9 mouse cellular contexts compared by ENCODE assay signal in genomic region chr19:57404502-57404848, GRCm38 (mm10). TPM values are rescaled to one million over a fixed set of nuclear protein-coding genes. Genes with fewer than 3 reads are reported as not detected.
DNase-seq lines count a peak whose midpoint lies in the region; ATAC-seq lines count a peak whose summit lies in the region.
"Had no signal": no experiment of that assay in that cellular context is flagged by ENCODE, and none has a peak within 500 bp of the region (broad histone marks: within the 10 kb centered on the region; RNA-seq: fewer than 3 reads in every experiment).

No protein-coding gene starts in this region.

- ATAC-seq in kidney, embryonic 16.5 days (ENCODE audit: low FRiP score, low TSS enrichment), result no peak; the same call in 1 of the 2 replicates
- no peak for ATAC-seq in forebrain, embryonic 15.5 days (replicated peaks)
- ATAC-seq in liver, embryonic 16.5 days (ENCODE audit: low read depth), result no peak
- ATAC-seq: Patski had no signal

- H3K27ac ChIP-seq in kidney, embryonic 16.5 days (ENCODE audit: low read length), result no peak overlapping the region
- no peak overlapping the region for H3K27ac ChIP-seq in brown adipose tissue, adult 24 weeks (replicated peaks; ENCODE audit: low read depth, low read length)
- no peak overlapping the region for H3K27ac ChIP-seq in forebrain, embryonic 15.5 days (replicated peaks)
- no peak overlapping the region for H3K27ac ChIP-seq in liver, embryonic 16.5 days (ENCODE audit: low read length)

- DNase-seq in kidney, postnatal 4 days, result no peak
- DNase-seq in Muller cell, postnatal 12 days (ENCODE audit: inconsistent ontology term), result no peak
- no peak for DNase-seq in gastrocnemius, postnatal 25 days
- DNase-seq in testis, postnatal 10 days (ENCODE audit: low spot score), result no peak

- H3K36me3 ChIP-seq in kidney, embryonic 16.5 days (ENCODE audit: insufficient read depth, low read length), result no peaks in the 10 kb centered on the region
- no peaks in the 10 kb centered on the region for H3K36me3 ChIP-seq in forebrain, embryonic 15.5 days
- H3K36me3 ChIP-seq in liver, embryonic 16.5 days (ENCODE audit: control insufficient read depth, insufficient read depth), result no peaks in the 10 kb centered on the region

- H3K9me3 ChIP-seq in kidney, embryonic 16.5 days (ENCODE audit: low read length), result no peaks in the 10 kb centered on the region
- H3K9me3 ChIP-seq in forebrain, embryonic 15.5 days, result no peaks in the 10 kb centered on the region
- no peaks in the 10 kb centered on the region for H3K9me3 ChIP-seq in liver, embryonic 16.5 days (replicated peaks; ENCODE audit: control insufficient read depth, low read length)

- peak overlapping the region; percentile 37 for H3K4me2 ChIP-seq in kidney, embryonic 16.5 days (replicated peaks; ENCODE audit: low read depth, low read length)
- peak overlapping the region; percentile 29 for H3K4me2 ChIP-seq in forebrain, embryonic 15.5 days (replicated peaks)
- H3K4me2 ChIP-seq in liver, embryonic 16.5 days (ENCODE audit: low read depth, low read length), result peak overlapping the region; percentile 36; the same call in 1 of the 2 replicates

- 20% methylated on average over 9 of the region's 9 CpGs for WGBS in kidney, embryonic 16.5 days
- WGBS in forebrain, embryonic 15.5 days, result 13% methylated on average over 9 of the region's 9 CpGs
- 16% methylated on average over 9 of the region's 9 CpGs for WGBS in liver, embryonic 16.5 days (ENCODE audit: insufficient replicate concordance)

- no peak overlapping the region for H3K9ac ChIP-seq in kidney, embryonic 16.5 days (replicated peaks; ENCODE audit: low read length)
- no peak overlapping the region for H3K9ac ChIP-seq in forebrain, embryonic 15.5 days (replicated peaks)
- H3K9ac ChIP-seq in liver, embryonic 16.5 days (ENCODE audit: low read depth, low read length), result no peak overlapping the region

- no peaks in the 10 kb centered on the region for H3K27me3 ChIP-seq in kidney, embryonic 16.5 days (ENCODE audit: insufficient read depth, low read length)
- H3K27me3 ChIP-seq in forebrain, embryonic 15.5 days, result no peaks in the 10 kb centered on the region
- no peaks in the 10 kb centered on the region for H3K27me3 ChIP-seq in liver, embryonic 16.5 days (ENCODE audit: control insufficient read depth, insufficient read depth, low read depth, low read length)
- H3K27me3 ChIP-seq: Patski had no signal

- peaks cover 11% of the 10 kb centered on the region; the same call in 1 of the 2 replicates for H3K4me1 ChIP-seq in kidney, embryonic 16.5 days (ENCODE audit: insufficient read depth, low read length)
- H3K4me1 ChIP-seq in brown adipose tissue, adult 24 weeks (ENCODE audit: control insufficient read depth, insufficient read depth, insufficient read length, low read length), result no peaks in the 10 kb centered on the region
- H3K4me1 ChIP-seq in forebrain, embryonic 15.5 days, result peaks cover 6% of the 10 kb centered on the region
- no peaks in the 10 kb centered on the region for H3K4me1 ChIP-seq in liver, embryonic 16.5 days (ENCODE audit: control insufficient read depth, low read depth, low read length)

- H3K4me3 ChIP-seq in kidney, embryonic 16.5 days (ENCODE audit: low read length), result no peak overlapping the region
- H3K4me3 ChIP-seq in brown adipose tissue, adult 24 weeks (ENCODE audit: insufficient read depth, low read depth, low read length), result peak overlapping the region; percentile 16; the same call in 1 of the 2 replicates
- no peak overlapping the region for H3K4me3 ChIP-seq in forebrain, embryonic 15.5 days
- 0 out of 2 replicates have a peak overlapping the region, but pooled peaks have one; percentile 13 for H3K4me3 ChIP-seq in liver, embryonic 16.5 days (ENCODE audit: low read depth, low read length)

RNA-seq across cellular contexts. Expression of gene Fam160b1, which starts 44.0 kb away (rescaled TPM):
- polyA plus RNA-seq in kidney, embryonic 16.5 days (2015; fragmentation: Nextera tagmentation; extraction: Ambion mirVana), result 13.1 and 14.3 TPM in 2 replicates
- 9.0 and 9.3 TPM in 2 replicates for polyA plus RNA-seq in brown adipose tissue, adult 24 weeks (2012; ENCODE audit: insufficient read depth, insufficient read length, missing spikeins)
- polyA plus RNA-seq in forebrain, embryonic 15.5 days (2015; fragmentation: Nextera tagmentation; extraction: Ambion mirVana), result 13.8 and 15.7 TPM in 2 replicates
- polyA plus RNA-seq in liver, embryonic 16.5 days (2015; fragmentation: Nextera tagmentation; extraction: Ambion mirVana), result 5.6 and 7.2 TPM in 2 replicates
- 1 to 10 TPM; 8.2 to 9.0 TPM for total RNA-seq in gastrocnemius, postnatal 25 days (2021)

RNA-seq across cellular contexts. Expression of gene Trub1, which starts 48.2 kb away (rescaled TPM):
- 25.8 and 26.6 TPM in 2 replicates for polyA plus RNA-seq in kidney, embryonic 16.5 days (2015; fragmentation: Nextera tagmentation; extraction: Ambion mirVana)
- polyA plus RNA-seq in brown adipose tissue, adult 24 weeks (2012; ENCODE audit: insufficient read depth, insufficient read length, missing spikeins), result 10.3 and 13.0 TPM in 2 replicates
- polyA plus RNA-seq in forebrain, embryonic 15.5 days (2015; fragmentation: Nextera tagmentation; extraction: Ambion mirVana), result 16.3 and 17.5 TPM in 2 replicates
- polyA plus RNA-seq in liver, embryonic 16.5 days (2015; fragmentation: Nextera tagmentation; extraction: Ambion mirVana), result 7.3 and 8.7 TPM in 2 replicates
- total RNA-seq in gastrocnemius, postnatal 25 days (2021), result 1 to 10 TPM; 5.8 to 6.9 TPM

Comparison
In these comparisons a context has a peak if more than half of its experiments do, and no peak if none do; other contexts are left out.
1. H3K4me3 ChIP-seq: peak in brown adipose tissue, adult 24 weeks (single experiment) and liver, embryonic 16.5 days (single experiment); none in kidney, embryonic 16.5 days (single experiment) and forebrain, embryonic 15.5 days (single experiment).
2. Peak in every context shown above with its lines, with median percentiles within 50 percentile points of each other: H3K4me2 ChIP-seq.